Mouse (Mus musculus): ENCODE measurements around the gene Tmem88.

The Tmem88 gene

DNA sequence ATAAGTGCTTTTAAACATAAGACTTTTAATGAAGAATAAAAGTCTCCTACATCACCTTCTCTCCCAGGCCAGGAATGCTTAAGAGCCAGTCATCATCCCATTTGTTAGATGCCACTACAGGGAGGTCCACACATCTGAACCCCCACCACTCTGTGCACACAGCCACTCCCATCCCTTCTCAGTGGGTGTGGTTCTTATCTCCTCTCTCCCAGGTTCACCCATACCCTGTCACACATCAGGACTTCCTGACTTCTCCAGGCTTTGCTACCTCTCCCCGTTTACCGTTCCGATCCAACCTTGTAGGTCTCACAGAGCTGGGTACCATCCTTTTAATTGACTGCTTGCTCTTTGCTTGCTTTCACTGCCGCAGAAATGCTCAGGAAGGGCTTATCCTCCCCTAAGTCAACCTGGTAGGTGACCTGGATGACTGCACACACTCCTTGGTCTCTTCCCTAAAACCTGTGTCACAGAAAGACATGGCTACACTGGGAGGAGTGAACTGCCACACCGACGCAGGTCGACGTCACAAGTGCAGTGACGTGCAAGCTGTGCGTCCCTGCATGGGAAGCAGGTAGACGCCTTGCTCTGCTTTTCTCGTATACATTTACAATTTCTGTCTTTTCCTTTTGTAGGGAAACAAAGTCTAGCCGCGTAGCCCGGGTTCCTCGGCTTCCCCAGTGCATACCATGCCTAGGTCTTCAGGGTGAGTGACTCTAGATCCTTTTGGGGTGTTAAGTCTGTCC lies 24.6 kb downstream of the Tmem88 start:
- DNase-seq, result no peak

DNA sequence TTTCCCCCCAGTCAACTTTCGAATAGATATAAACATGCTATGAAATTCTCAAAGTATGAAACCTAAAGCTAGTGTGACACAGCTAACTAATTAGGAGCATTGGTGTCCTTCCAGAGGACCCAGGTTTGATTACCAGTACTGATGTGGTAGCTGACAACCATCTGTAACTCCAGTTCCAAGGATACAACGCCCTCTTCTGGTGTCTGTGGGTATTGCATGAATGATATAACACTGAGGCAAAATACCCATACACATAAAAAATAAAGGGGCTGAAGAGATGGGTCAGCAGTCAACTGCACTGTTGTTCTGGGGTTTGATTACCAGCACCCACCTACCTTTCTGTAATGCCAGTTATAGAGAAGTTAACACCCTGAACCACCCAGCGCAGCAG lies 25.3 kb downstream of the Tmem88 start:
- no peak for DNase-seq

DNA sequence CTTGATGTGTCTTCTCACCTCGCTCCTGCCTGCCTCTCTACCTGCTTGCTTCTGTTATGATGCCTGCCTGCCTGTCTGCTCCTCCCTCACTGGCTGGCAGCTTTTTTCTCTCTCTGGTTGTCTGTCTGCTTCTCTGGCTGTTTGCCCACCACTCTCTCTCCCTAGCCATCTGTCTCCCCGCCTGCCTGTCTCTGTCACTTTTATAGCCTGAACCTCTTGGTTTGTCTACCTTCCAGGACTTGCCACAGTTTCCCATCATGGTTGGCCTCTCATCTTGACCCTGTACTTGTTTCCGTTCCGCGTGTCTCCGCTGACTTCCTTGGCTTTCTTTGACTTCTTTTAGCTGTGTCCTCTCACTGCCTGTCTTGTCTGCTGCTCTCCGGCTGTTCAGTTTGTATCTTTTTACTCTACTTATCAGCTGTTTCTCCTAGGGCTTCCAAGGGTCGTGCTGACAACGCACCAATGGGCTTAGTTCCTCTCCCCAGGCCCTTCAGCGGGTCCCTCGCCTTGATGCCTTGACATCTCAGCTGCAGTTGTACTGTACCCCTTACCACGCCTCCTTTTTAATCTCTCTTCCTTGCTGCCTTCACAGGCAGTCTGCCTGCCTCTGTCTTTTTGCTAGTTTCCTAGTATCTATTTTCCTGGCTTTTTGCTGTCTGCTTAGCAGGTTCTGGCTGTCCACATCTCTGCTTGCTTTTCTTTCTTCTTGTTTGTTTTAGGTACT lies 25.8 kb downstream of the Tmem88 start:
- peak; percentile 24 for DNase-seq

DNA sequence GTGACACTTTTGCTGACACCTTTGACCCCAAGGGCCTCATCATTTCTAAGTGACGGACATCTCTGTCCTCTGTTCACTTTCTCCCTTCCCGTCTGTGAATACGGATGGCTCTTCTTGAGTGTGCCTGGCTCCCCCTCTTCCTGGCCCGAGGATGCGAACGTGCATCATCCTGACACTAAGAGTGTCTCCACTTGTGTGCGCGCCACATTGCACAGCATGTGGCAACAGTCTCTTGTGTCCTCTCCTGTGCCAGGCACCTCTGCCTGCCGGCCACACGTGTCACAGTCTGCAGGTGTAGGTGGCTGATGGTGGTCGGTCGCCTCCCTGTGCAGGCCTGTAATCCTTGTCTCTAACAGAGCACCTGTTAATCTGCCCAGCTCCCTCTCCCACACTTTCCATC lies 26.4 kb downstream of the Tmem88 start:
- DNase-seq, result no peak

GRCm38 (mm10) chr11:69370817-69371215 lies 27.2 kb downstream of the Tmem88 start:
- DNase-seq, result no peak

DNA sequence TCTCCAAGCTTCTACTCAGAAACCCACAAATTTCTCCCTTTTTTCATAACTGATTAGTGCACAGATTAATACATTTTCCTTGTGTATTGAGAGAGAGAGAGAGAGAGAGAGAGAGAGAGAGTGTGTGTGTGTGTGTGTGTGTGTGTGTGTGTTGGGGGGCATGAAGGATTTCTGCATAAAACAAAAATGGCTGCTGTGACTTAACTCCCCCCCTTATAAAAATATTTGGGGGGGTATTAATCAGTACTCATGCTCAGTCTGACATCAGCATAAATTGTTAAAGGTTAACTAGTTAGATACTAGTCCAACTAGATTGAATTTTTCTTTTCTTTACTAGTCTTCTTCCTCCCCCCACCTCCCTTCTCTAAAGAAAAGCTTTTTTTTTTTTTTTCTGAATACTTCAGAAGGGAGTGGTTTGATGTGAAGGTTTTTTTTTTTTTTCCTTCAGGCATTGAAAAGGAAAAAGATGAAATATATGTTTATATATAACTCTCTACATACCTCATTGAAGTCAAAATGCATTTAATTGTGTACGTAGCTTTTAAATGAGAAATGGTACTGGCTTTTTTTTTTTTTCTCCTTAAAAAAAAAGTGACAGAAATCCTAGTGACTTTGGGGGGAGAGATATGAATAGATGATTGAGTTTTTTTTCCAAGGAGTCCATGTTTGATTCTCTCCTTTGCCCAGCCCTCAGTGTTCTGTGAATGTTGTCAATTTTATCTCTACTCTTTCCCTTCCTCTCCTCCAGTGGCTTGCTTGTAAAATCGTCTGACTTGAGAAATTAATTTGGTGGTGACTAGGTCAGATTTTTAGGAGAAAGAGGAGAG lies 27.8 kb downstream of the Tmem88 start:
- no peak for DNase-seq

DNA sequence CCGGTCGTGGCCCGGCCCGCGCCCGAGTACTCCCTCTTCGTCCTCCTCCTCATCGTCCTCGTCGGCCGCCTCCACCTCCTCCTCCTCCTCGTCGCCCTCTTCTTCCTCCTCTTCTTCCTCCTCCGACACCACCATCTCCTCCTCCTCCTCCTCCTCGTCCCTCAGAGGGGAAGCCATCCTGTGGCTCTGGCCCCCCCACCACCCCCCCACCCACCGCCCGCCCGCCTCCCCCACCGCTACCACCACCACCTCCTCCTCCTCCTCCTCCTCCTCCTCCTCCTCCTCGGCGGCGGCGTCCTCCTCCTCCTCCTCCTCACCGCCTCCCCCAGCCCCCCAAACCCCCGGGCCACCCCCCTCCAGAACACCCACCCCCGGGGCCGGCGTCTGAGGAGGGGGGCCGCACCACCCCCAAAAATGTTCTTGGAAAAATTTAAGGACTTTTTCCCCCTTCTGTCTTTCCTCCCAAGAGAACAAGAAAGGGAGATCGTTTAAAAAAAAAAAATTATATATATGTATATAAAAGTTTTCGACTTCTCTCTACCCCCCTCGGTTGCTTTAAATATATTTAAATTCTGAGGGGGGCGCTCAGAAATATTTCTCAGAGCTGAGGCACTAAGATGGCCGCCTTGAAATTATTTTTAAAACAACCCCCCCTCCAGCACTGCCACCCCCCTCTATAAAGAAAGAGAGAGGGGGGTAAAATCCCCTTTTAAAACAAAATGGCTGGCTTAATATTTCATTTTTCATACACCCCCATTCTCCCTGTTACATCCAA lies 28.6 kb downstream of the Tmem88 start, which contains the start of gene Chd3:
Gene Chd3 (minus strand): TSS at position 192 of the 775 bp plus-strand sequence.
- DNase-seq, result no peak

DNA sequence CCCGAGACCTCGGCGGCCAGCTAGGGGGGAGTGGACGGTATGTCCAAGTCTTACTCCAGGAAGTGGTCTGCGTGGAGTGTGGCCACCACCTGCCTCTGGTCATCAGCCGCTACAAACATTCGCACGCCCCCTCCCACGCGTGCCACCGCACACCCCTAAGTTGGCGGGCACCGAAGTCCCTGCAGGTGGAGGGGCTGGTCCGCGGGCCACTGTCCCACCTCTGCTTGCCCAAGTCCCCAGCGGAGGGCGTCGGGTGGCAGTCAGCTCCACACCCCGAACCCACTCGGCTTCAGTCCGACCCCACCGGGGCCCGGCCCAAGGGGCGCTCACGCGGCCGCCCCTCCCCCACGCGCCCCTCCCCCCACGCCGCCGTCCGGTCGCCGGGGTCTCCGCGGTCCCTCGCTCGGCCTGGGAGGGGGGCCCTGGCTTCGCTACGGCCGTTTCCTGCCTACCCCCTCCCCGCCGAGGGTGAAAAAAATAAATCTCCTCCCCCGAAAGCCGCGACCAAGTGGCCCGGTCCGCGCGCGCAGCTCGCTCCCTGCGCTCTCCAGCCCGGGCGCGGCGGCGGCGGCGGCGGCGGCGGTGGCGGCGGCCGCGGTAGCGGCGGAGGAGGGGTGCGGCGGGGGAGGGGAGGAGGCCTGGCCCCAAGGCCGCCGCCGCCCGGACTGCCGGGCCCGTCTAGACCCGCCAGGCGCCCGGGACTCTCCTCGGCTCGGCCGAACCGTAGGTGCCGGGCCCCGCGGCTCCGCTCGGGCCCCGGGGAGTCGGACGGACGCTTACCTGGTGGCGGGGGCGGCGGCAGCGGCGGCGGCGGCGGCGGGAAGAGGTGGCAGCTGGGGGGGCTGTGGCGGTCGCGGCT lies 29.4 kb downstream of the Tmem88 start:
- peak; percentile 63 for DNase-seq

- DNase-seq, result peak; percentile 44
These were observed 30.2 kb downstream of the Tmem88 start for GRCm38 (mm10) chr11:69367616-69368355.

DNA sequence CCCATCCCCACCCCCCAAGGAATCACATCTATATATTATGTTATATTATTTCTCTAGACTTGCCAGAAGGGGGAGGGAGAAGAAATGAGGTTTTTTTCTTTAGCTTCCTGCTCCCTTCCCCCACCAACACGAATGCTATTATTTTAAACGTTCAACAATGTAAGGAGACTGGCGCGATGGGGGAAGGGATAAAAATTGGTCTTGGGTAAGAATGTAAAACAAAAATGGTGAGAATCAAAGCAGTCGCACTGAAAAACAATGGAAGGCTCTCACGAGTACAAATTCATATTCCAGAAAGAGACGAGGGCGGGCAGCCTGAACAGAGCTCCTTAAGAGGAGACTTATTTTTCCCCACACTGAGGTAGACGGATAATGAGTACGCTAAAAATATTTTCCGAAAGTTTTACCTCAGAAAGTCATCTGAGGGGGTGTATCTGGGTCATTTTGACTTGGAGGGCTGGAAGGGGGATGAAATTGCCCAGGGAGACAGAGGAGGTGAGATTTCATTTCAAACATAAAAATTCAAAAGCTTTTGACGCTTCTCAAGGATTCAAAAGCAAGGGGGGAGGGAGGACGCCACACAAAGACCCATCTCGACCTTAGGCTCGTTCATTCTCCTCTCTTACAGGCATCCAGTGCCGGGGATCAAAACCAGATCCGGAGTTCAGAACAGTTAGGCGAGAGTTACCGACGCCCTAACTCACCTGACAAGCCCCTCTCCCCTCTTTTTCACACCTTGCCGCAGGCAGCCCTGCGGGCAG lies 31.0 kb downstream of the Tmem88 start:
- peak; percentile 54 for DNase-seq

- DNase-seq, result peak; percentile 88
These were observed 31.7 kb downstream of the Tmem88 start for GRCm38 (mm10) chr11:69366157-69366854.

DNA sequence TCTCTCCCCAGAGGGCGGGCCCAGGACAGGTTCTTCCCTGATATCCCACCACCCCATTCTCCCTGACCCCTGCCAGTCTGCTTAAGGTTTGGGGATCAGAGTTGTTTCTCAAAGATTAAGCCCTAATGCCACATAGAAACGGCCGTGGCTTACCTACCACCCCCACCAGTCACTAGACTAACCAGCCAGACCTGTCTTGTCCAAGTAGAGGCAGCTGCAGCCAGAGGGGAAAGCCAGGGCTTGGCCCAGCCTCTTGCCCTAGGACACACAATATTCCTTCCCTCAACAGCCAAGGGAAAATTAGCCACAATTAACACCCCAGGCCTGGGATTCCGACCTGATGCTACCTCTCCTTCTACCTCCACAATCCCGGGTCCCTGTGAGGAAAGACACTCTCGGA lies 32.3 kb downstream of the Tmem88 start:
- no peak for DNase-seq

GRCm38 (mm10) chr11:69364910-69365309 lies 33.1 kb downstream of the Tmem88 start:
- peak; percentile 20 for DNase-seq

DNA sequence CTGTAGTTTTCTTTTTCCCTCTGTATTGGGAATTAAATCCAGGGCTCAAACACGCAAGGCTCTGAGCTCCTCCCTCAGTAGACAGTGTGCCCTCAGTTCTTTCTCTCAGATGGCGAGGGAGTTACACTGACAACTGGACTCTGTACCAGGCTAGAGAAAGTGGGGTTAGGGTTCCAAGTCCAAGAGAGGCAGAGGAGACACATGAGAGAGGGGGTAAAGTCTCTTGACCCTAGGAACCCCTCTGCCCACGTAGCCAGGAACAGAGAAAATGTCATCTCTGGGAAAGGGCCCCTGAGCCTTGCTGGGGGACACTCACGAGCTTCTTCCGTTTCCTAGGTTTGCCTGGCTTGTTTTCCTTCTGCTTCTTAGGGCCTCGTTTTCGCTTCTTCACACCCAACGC lies 33.7 kb downstream of the Tmem88 start:
- no peak for DNase-seq

GRCm38 (mm10) chr11:69362479-69362878 lies 35.6 kb downstream of the Tmem88 start:
- no peak for DNase-seq

DNA sequence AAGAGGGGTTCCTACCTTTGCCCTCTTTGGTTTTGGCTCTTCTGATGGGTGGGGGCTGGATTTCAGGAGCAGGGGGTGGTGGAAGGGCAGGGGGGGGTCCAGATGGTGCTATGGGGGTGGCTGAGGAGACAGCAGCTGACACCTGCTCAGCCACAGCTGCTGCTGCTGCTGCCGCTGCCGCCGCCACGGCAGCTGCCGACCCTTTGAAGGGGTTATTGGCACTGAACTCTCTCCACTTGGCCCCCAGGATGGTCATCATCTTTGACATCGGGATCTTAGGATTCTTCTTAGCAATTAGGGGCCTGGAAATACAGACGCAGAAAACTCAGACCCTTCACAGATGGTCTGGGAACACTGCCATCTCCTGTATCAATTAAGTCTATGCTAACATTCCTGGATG lies 36.0 kb downstream of the Tmem88 start:
- DNase-seq, result no peak

GRCm38 (mm10) chr11:69357690-69358089 lies 40.3 kb downstream of the Tmem88 start:
- DNase-seq, result no peak

- no peak for DNase-seq
These were observed 41.5 kb downstream of the Tmem88 start for GRCm38 (mm10) chr11:69356544-69356943.

Data from thymus, postnatal 25 days (tissue).